In genomic region chr1:189798949-189799348, GRCm38 (mm10) we compare ENCODE assay signal across 14 mouse cellular contexts.
DNase-seq lines count a peak whose midpoint lies in the region; ATAC-seq and TF ChIP-seq lines count a peak whose summit lies in the region.
"Had no signal": no experiment of that assay in that cellular context is flagged by ENCODE, and none has a peak within 500 bp of the region (broad histone marks: within the 10 kb centered on the region; RNA-seq: fewer than 3 reads in every experiment).

No protein-coding gene starts in this region.

- H3K4me1 ChIP-seq in liver, adult 2 months (ENCODE audit: control insufficient read depth, insufficient read depth, low read length) = no peaks in the 10 kb centered on the region
- peaks cover 21% of the 10 kb centered on the region for H3K4me1 ChIP-seq in liver, embryonic 12.5 days
- H3K4me1 ChIP-seq in heart, embryonic 10.5 days = peaks cover 46% of the 10 kb centered on the region

- H3K36me3 ChIP-seq in liver, adult 2 months (ENCODE audit: control insufficient read depth, insufficient read depth, low read length) = no peaks in the 10 kb centered on the region
- no peaks in the 10 kb centered on the region for H3K36me3 ChIP-seq in liver, embryonic 12.5 days
- peaks cover 32% of the 10 kb centered on the region for H3K36me3 ChIP-seq in heart, embryonic 10.5 days
- H3K36me3 ChIP-seq: stomach, embryonic 15.5 days had no signal

- H3K9ac ChIP-seq in liver, adult 2 months (ENCODE audit: low read depth, low read length) = no peak overlapping the region
- H3K9ac ChIP-seq in liver, embryonic 12.5 days = no peak overlapping the region
- H3K9ac ChIP-seq: heart, embryonic 13.5 days; stomach, embryonic 15.5 days had no signal

- peak; percentile 38 for DNase-seq in liver, adult 2 months (ENCODE audit: extremely low read depth, low read depth, low spot score)
- DNase-seq in lung, adult 18-20 months = peak; percentile 36
- DNase-seq in embryo, embryonic 9.5 days (ENCODE audit: extremely low spot score) = no peak
- DNase-seq in adipocyte (ENCODE audit: low spot score) = no peak
- no peak for DNase-seq in cerebellum, postnatal 25 days
- no peak for DNase-seq in heart, embryonic 10.5 days (ENCODE audit: low spot score)
- DNase-seq: adrenal gland, adult 8-10 months; midbrain, embryonic 14.5 days had no signal

- WGBS in liver, adult 2 months = 64% methylated on average over 15 of the region's 15 CpGs
- 44% methylated on average over 15 of the region's 15 CpGs for WGBS in liver, embryonic 12.5 days (ENCODE audit: insufficient replicate concordance)
- 74% methylated on average over 15 of the region's 15 CpGs for WGBS in heart, embryonic 10.5 days

- 0 out of 2 replicates have a peak overlapping the region, but pooled peaks have one; percentile 10 for H3K27ac ChIP-seq in liver, adult 2 months (replicated peaks; ENCODE audit: insufficient read depth, low read depth, low read length)
- H3K27ac ChIP-seq in liver, embryonic 12.5 days = no peak overlapping the region
- no peak overlapping the region for H3K27ac ChIP-seq in heart, embryonic 10.5 days
- H3K27ac ChIP-seq: stomach, embryonic 15.5 days had no signal

- H3K4me3 ChIP-seq in liver, adult 2 months (ENCODE audit: insufficient read depth, low read depth, low read length) = no peak overlapping the region
- H3K4me3 ChIP-seq in liver, embryonic 12.5 days = no peak overlapping the region
- H3K4me3 ChIP-seq in heart, embryonic 10.5 days = no peak overlapping the region
- H3K4me3 ChIP-seq: heart, embryonic 13.5 days; stomach, embryonic 15.5 days had no signal

- H3K4me2 ChIP-seq in liver, embryonic 12.5 days = no peak overlapping the region
- H3K4me2 ChIP-seq: heart, embryonic 13.5 days; stomach, embryonic 15.5 days had no signal

- H3K27me3 ChIP-seq in liver, adult 2 months (ENCODE audit: control insufficient read depth, insufficient read depth, low read length) = no peaks in the 10 kb centered on the region
- no peaks in the 10 kb centered on the region for H3K27me3 ChIP-seq in liver, embryonic 12.5 days (replicated peaks)
- H3K27me3 ChIP-seq in heart, embryonic 10.5 days (ENCODE audit: insufficient read depth, poor library complexity, severe bottlenecking) = no peaks in the 10 kb centered on the region
- H3K27me3 ChIP-seq: heart, embryonic 13.5 days; stomach, embryonic 15.5 days had no signal

- no peaks in the 10 kb centered on the region for H3K79me2 ChIP-seq in liver, adult 2 months (ENCODE audit: control insufficient read depth, insufficient read depth, low read length)

- TF ChIP-seq POLR2A in liver, adult 2 months (IDR thresholded peaks at IDR 0.05; ENCODE audit: extremely low read depth, insufficient read depth, low read length) = no peak

- ATAC-seq in liver, embryonic 12.5 days = no peak
- ATAC-seq in monocyte, adult 5-6 weeks (replicated peaks; ENCODE audit: insufficient number of reproducible peaks, low FRiP score, low TSS enrichment, poor library complexity, severe bottlenecking) = peak; percentile 80
- ATAC-seq: forebrain, embryonic 16.5 days; intestine, postnatal 0 days had no signal

- TF ChIP-seq CTCF in liver, adult 2 months (IDR thresholded peaks at IDR 0.05; ENCODE audit: low read depth, low read length) = no peak

- H3K9me3 ChIP-seq in liver, embryonic 12.5 days (replicated peaks) = no peaks in the 10 kb centered on the region
- H3K9me3 ChIP-seq in heart, embryonic 10.5 days = no peaks in the 10 kb centered on the region
- H3K9me3 ChIP-seq: stomach, embryonic 15.5 days had no signal

Comparison
In these comparisons a context has a peak if more than half of its experiments do, and no peak if none do; other contexts are left out.
1. DNase-seq: peak in liver, adult 2 months (single experiment) and lung, adult 18-20 months (2 of 2); none in embryo, embryonic 9.5 days (single experiment), adipocyte (single experiment), cerebellum, postnatal 25 days (0 of 2) and heart, embryonic 10.5 days (single experiment).